Mouse (Mus musculus): Measurements from ENCODE around the gene Snrpd2. TPM values are rescaled to one million over a fixed set of nuclear protein-coding genes. Genes with fewer than 3 reads are reported as not detected.
A peak's percentile ranks its signal among the peaks of the same experiment; 100 is the strongest.

The Snrpd2 gene
- polyA plus RNA-seq, 1 experiment: 135 TPM

DNA sequence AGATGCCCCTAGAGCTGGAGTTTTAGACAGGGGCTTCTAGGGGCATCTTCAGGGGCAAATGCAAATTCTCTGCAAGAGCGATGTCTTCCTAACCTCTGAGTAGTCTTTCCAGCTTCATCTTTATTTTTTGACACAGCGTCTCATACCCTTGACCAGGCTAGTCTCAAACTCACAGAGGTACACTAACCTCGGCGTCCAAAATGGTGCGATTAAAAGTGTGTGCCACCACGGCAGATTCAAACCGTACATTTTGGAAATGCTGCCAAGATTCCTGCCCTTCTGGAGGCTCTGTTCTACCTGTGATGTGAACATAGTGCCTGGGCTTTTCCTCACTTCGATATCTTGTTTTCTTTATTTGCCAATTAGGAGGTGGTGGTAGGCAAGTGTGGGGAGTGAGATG is 30.4 kb upstream of the Snrpd2 start:
- Histone ChIP-seq H3K27me3 (ENCODE audit: control insufficient read depth, insufficient read depth, low read length) (no peaks in the 10 kb centered on the region), H3K4me1 (ENCODE audit: control insufficient read depth, insufficient read depth, low read length) (peaks cover 8% of the 10 kb centered on the region), H3K36me3 (ENCODE audit: control insufficient read depth, insufficient read depth, low read length) (no peaks in the 10 kb centered on the region), H3K27ac (ENCODE audit: control insufficient read depth, insufficient read depth, low read depth, low read length) (peak overlapping the region; percentile 56), H3K4me3 (ENCODE audit: control insufficient read depth, low read depth, low read length) (peak overlapping the region; percentile 50; the same call in 1 of the 2 replicates)
- TF ChIP-seq CTCF (IDR thresholded peaks at IDR 0.05; ENCODE audit: control insufficient read depth, insufficient read depth, insufficient replicate concordance, low read depth, low read length): no peak
- TF ChIP-seq POLR2A (IDR thresholded peaks at IDR 0.05; ENCODE audit: control insufficient read depth, low read depth, low read length): no peak

DNA sequence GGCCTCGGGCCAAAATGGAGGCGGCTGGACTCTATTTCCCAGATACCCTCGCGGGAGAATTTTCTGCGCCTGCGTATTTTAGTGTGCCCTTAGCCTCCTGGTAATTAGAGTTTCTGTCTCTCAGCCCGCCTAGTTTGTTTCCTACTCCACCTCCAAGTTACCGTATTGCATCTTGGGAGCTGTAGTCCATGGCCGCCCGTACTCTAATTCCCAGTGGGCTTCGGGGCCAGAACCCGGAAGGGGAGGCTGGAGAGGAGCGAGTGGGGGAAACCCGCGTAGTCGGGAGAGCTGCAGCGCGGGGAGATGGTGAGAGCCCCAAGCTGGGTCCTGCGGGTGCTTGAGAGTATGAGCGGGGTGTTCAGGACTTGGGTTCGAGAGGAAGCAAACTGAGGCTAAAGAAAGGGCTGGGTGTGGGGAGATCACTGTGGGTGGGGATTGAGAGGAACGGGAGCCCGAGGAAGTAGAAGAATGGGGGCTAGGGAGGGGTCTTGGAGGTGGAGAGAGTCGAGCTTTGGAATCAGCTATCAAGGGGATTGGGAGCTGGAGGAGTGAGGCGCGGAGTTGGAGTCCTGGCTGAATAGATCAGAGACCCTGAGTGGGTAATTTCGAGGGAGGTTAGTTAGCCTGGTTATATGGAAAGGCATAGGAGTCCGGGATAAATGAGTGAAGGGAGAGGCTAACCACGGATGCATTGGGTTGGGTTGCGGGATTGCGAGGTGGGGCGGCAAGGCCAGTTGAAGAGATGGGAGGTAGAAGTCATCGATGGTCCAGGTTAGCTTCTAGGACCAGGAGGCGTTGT is 29.7 kb upstream of the Snrpd2 start, which contains the start of gene Fbxo46:
Fbxo46 (plus strand) TSS at position 229 of the 799 bp plus-strand sequence.
- Histone ChIP-seq H3K27me3 (ENCODE audit: control insufficient read depth, insufficient read depth, low read length) (no peaks in the 10 kb centered on the region), H3K4me1 (ENCODE audit: control insufficient read depth, insufficient read depth, low read length) (peaks cover 8% of the 10 kb centered on the region), H3K4me3 (ENCODE audit: control insufficient read depth, low read depth, low read length) (peak within 1 kb of the TSS; percentile 93), H3K36me3 (ENCODE audit: control insufficient read depth, insufficient read depth, low read length) (no peaks in the 10 kb centered on the region), H3K27ac (ENCODE audit: control insufficient read depth, insufficient read depth, low read depth, low read length) (peak within 1 kb of the TSS; percentile 56)
- TF ChIP-seq POLR2A (IDR thresholded peaks at IDR 0.05; ENCODE audit: control insufficient read depth, low read depth, low read length) (peak; percentile 77), CTCF (IDR thresholded peaks at IDR 0.05; ENCODE audit: control insufficient read depth, insufficient read depth, insufficient replicate concordance, low read depth, low read length) (no peak)

DNA sequence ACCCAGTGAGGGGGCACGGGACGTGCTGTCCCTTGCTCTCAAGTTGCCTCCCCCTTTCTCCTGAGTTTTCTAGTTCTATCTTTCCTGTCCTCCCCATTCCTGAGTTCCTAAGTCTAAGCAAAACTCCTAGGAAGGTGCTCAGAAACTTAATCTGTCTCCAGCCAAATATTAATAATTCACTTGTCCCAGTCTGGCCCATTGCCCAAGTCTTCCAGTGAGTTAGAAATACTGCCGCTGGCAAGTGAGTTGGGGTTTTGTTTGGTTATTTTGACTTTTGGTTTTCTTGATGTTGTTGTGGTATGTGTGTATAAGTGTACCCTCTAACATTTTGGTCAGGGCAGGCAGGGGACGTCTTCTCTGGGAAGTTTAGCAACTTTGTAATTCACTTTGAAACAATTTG is 27.8 kb upstream of the Snrpd2 start:
- no peak for TF ChIP-seq CTCF (IDR thresholded peaks at IDR 0.05; ENCODE audit: control insufficient read depth, insufficient read depth, insufficient replicate concordance, low read depth, low read length)
- no peak for TF ChIP-seq POLR2A (IDR thresholded peaks at IDR 0.05; ENCODE audit: control insufficient read depth, low read depth, low read length)
- H3K36me3 ChIP-seq (ENCODE audit: control insufficient read depth, insufficient read depth, low read length): no peaks in the 10 kb centered on the region
- no peak overlapping the region for H3K4me3 ChIP-seq (ENCODE audit: control insufficient read depth, low read depth, low read length)
- H3K4me1 ChIP-seq (ENCODE audit: control insufficient read depth, insufficient read depth, low read length): peaks cover 8% of the 10 kb centered on the region
- peak overlapping the region; percentile 25; the same call in 1 of the 2 replicates for H3K27ac ChIP-seq (ENCODE audit: control insufficient read depth, insufficient read depth, low read depth, low read length)
- no peaks in the 10 kb centered on the region for H3K27me3 ChIP-seq (ENCODE audit: control insufficient read depth, insufficient read depth, low read length)

DNA sequence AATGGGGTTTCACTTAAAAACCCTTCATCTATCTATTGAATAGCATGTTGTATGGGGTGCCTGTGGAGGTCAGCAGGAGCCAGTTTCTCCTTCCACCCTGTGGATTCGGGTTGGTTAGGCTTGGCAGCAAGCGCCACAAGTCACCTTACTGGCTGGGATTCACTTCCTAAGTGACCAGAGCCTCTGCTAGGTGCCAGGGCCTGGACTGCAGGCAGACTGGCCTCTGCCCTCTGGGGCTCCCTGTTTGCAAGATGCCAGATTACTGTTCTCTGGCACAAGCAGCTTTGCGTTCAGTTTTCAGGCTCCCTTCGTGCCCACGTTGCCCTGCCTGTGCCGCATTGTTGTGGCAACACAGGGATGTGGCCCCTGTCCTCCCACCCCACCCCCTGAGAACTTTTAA is 24.8 kb upstream of the Snrpd2 start:
- no peak overlapping the region for H3K4me3 ChIP-seq (ENCODE audit: control insufficient read depth, low read depth, low read length)
- no peaks in the 10 kb centered on the region for H3K36me3 ChIP-seq (ENCODE audit: control insufficient read depth, insufficient read depth, low read length)
- TF ChIP-seq CTCF (IDR thresholded peaks at IDR 0.05; ENCODE audit: control insufficient read depth, insufficient read depth, insufficient replicate concordance, low read depth, low read length) (no peak), POLR2A (IDR thresholded peaks at IDR 0.05; ENCODE audit: control insufficient read depth, low read depth, low read length) (no peak)
- H3K27me3 ChIP-seq (ENCODE audit: control insufficient read depth, insufficient read depth, low read length): no peaks in the 10 kb centered on the region
- H3K27ac ChIP-seq (ENCODE audit: control insufficient read depth, insufficient read depth, low read depth, low read length): no peak overlapping the region
- H3K4me1 ChIP-seq (ENCODE audit: control insufficient read depth, insufficient read depth, low read length): peaks cover 3% of the 10 kb centered on the region

DNA sequence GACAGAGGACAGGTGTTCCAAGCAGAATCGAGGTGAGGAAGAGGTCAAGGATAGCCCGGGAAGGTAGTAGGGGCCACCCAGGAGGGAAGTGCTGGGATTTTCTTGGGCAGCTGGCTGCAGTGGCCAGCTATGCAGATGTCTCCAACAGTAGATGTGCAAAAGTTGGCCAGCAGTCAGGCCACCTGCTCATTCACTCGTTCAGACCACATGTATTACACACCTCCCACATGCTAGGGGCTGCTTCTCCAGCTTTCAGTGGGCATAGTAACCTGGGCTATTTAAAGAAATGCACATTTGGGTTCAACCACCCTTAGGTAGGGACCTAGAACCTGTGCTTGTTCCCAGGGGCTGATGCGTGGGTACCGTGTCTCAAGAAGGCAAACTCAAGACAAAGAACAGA is 21.8 kb upstream of the Snrpd2 start:
- no peak overlapping the region for H3K4me3 ChIP-seq (ENCODE audit: control insufficient read depth, low read depth, low read length)
- no peaks in the 10 kb centered on the region for H3K27me3 ChIP-seq (ENCODE audit: control insufficient read depth, insufficient read depth, low read length)
- no peaks in the 10 kb centered on the region for H3K36me3 ChIP-seq (ENCODE audit: control insufficient read depth, insufficient read depth, low read length)
- H3K4me1 ChIP-seq (ENCODE audit: control insufficient read depth, insufficient read depth, low read length): peaks cover 10% of the 10 kb centered on the region; the same call in 1 of the 2 replicates
- H3K27ac ChIP-seq (ENCODE audit: control insufficient read depth, insufficient read depth, low read depth, low read length): no peak overlapping the region
- TF ChIP-seq CTCF (IDR thresholded peaks at IDR 0.05; ENCODE audit: control insufficient read depth, insufficient read depth, insufficient replicate concordance, low read depth, low read length): no peak
- no peak for TF ChIP-seq POLR2A (IDR thresholded peaks at IDR 0.05; ENCODE audit: control insufficient read depth, low read depth, low read length)

DNA sequence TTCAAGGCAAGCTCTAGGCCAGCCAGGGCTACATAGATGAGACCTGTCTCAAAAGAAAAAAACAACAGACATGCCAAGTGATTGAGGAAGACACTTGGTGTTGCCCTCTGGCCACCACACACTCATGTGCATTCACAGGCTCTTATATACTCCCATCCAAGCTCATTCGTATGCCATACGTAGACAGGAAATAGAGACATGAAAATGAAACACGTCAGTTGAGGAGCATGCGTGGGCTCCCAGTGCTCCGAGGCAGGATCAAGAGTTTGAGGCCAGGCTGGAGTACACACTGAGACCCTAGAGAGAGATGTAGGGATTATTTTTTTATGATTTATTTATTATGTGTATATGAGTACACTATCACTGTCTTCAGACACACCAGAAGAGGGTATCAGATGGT is 20.1 kb upstream of the Snrpd2 start:
- H3K4me3 ChIP-seq (ENCODE audit: control insufficient read depth, low read depth, low read length): no peak overlapping the region
- no peak for TF ChIP-seq POLR2A (IDR thresholded peaks at IDR 0.05; ENCODE audit: control insufficient read depth, low read depth, low read length)
- no peak for TF ChIP-seq CTCF (IDR thresholded peaks at IDR 0.05; ENCODE audit: control insufficient read depth, insufficient read depth, insufficient replicate concordance, low read depth, low read length)
- no peaks in the 10 kb centered on the region for H3K36me3 ChIP-seq (ENCODE audit: control insufficient read depth, insufficient read depth, low read length)
- H3K27me3 ChIP-seq (ENCODE audit: control insufficient read depth, insufficient read depth, low read length): no peaks in the 10 kb centered on the region
- H3K4me1 ChIP-seq (ENCODE audit: control insufficient read depth, insufficient read depth, low read length): peaks cover 10% of the 10 kb centered on the region; the same call in 1 of the 2 replicates
- no peak overlapping the region for H3K27ac ChIP-seq (ENCODE audit: control insufficient read depth, insufficient read depth, low read depth, low read length)

DNA sequence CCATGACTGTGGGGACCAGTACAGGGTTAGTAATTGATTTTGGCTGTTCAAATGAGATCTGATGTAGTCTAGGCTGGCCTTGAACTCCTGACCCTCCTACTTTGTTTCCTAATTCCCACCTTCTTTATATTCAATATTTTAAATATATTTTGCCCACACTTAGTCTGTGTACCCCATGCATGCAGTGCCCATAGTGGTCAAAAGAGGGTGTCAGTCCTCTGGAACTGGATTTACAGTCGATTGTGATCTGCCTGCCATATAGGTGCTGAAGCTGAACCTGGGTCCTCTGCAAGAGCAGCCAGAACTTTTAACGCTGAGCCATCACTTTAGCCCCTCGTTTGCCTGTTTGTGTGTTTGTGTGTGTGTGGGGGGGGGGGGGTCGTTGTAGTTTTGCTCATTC is 18.9 kb upstream of the Snrpd2 start:
- Histone ChIP-seq H3K4me1 (ENCODE audit: control insufficient read depth, insufficient read depth, low read length) (peaks cover 10% of the 10 kb centered on the region; the same call in 1 of the 2 replicates), H3K36me3 (ENCODE audit: control insufficient read depth, insufficient read depth, low read length) (no peaks in the 10 kb centered on the region), H3K27ac (ENCODE audit: control insufficient read depth, insufficient read depth, low read depth, low read length) (peak overlapping the region; percentile 86), H3K27me3 (ENCODE audit: control insufficient read depth, insufficient read depth, low read length) (no peaks in the 10 kb centered on the region), H3K4me3 (ENCODE audit: control insufficient read depth, low read depth, low read length) (peak overlapping the region; percentile 85)
- TF ChIP-seq POLR2A (IDR thresholded peaks at IDR 0.05; ENCODE audit: control insufficient read depth, low read depth, low read length) (no peak), CTCF (IDR thresholded peaks at IDR 0.05; ENCODE audit: control insufficient read depth, insufficient read depth, insufficient replicate concordance, low read depth, low read length) (no peak)
